16 mouse cellular contexts compared by ENCODE assay signal in genomic region chr3:95199101-95199500, GRCm38 (mm10). TPM values are rescaled to one million over a fixed set of nuclear protein-coding genes. Genes with fewer than 3 reads are reported as not detected.
"Had no signal": no experiment of that assay in that cellular context is flagged by ENCODE, and none has a peak within 500 bp of the region (broad histone marks: within the 10 kb centered on the region; RNA-seq: fewer than 3 reads in every experiment).

No protein-coding gene starts in this region.

- H3K9ac ChIP-seq: lung, embryonic 15.5 days; midbrain, embryonic 13.5 days; midbrain, embryonic 15.5 days; neural tube, embryonic 12.5 days; stomach, embryonic 15.5 days had no signal

- H3K4me2 ChIP-seq: lung, embryonic 15.5 days; midbrain, embryonic 11.5 days; midbrain, embryonic 13.5 days; midbrain, embryonic 15.5 days; neural tube, embryonic 12.5 days; stomach, embryonic 15.5 days had no signal

- DNase-seq: lung, adult 2 months; lung, postnatal 14 days; lung, postnatal 36 days; right cerebral cortex, postnatal 14 days; thymus, adult 2 months; thymus, postnatal 25 days; thymus, postnatal 4 days had no signal

- ATAC-seq: lung, postnatal 0 days; midbrain, embryonic 13.5 days; midbrain, embryonic 15.5 days had no signal

- H3K4me1 ChIP-seq: lung, embryonic 15.5 days; midbrain, embryonic 13.5 days; midbrain, embryonic 15.5 days; neural tube, embryonic 12.5 days; stomach, embryonic 15.5 days had no signal

- H3K27ac ChIP-seq: lung, embryonic 15.5 days; macrophage; midbrain, embryonic 13.5 days; midbrain, embryonic 15.5 days; neural tube, embryonic 12.5 days had no signal

- H3K9me3 ChIP-seq: lung, embryonic 15.5 days; megakaryocyte, embryonic 14.5 days; midbrain, embryonic 13.5 days; midbrain, embryonic 15.5 days; neural tube, embryonic 12.5 days; stomach, embryonic 15.5 days had no signal

- H3K27me3 ChIP-seq: lung, embryonic 15.5 days; megakaryocyte, embryonic 14.5 days; midbrain, embryonic 13.5 days; midbrain, embryonic 15.5 days; neural tube, embryonic 12.5 days; stomach, embryonic 15.5 days had no signal

- H3K4me3 ChIP-seq: lung, embryonic 15.5 days; megakaryocyte, embryonic 14.5 days; midbrain, embryonic 13.5 days; midbrain, embryonic 15.5 days; neural tube, embryonic 12.5 days; stomach, embryonic 15.5 days had no signal

RNA-seq across cellular contexts. Expression of gene Sema6c, which starts 38.8 kb away (rescaled TPM):
- polyA plus RNA-seq: macrophage had no signal
